Mouse (Mus musculus) C2C12 (cell line): ENCODE results near the gene Dnajc30. TPM values are rescaled to one million over a fixed set of nuclear protein-coding genes. Genes with fewer than 3 reads are reported as not detected.

ENCODE experiments used
- H3K27me3 ChIP-seq: one replicate; pipeline ENCODE4 v1.6.1; 2011; ENCODE audit not compliant: control insufficient read depth, insufficient read depth, insufficient read length
- H3K36me3 ChIP-seq: one replicate; pipeline ENCODE4 v1.6.1; 2011; ENCODE audit not compliant: control insufficient read depth, insufficient read depth
- H3K4me3 ChIP-seq: one replicate; pipeline ENCODE4 v1.5.1; 2011; ENCODE audit warnings: mild to moderate bottlenecking, control low read depth; ENCODE audit not compliant: poor library complexity, insufficient read depth, severe bottlenecking
- H3K79me2 ChIP-seq: one replicate; pipeline ENCODE4 v1.6.1; 2011; ENCODE audit not compliant: control insufficient read depth, insufficient read depth
- H3K79me3 ChIP-seq: one replicate; pipeline ENCODE4 v1.6.1; 2011; ENCODE audit warnings: low read depth, control low read depth
- H3ac ChIP-seq: one replicate; pipeline ENCODE3; 2011; ENCODE audit warnings: low read depth; ENCODE audit not compliant: control insufficient read depth, insufficient read length
- CEBPB ChIP-seq: IDR thresholded peaks from one replicate; pipeline ENCODE4 v1.6.1; 2011; ENCODE audit warnings: low read depth, mild to moderate bottlenecking, control low read depth, moderate library complexity
- CTCF ChIP-seq: IDR thresholded peaks from one replicate; pipeline ENCODE4 v1.5.1; 2011; ENCODE audit not compliant: control insufficient read depth, insufficient read depth, insufficient read length
- FOSL1 ChIP-seq: IDR thresholded peaks from one replicate; pipeline ENCODE4 v1.8.0; 2011; ENCODE audit warnings: mild to moderate bottlenecking, low read length; ENCODE audit not compliant: poor library complexity, insufficient read depth, severe bottlenecking
- MAX ChIP-seq: IDR thresholded peaks from one replicate; pipeline ENCODE4 v1.6.1; 2011; ENCODE audit warnings: mild to moderate bottlenecking, control low read depth
- MYOD1 ChIP-seq: IDR thresholded peaks from one replicate; pipeline ENCODE4 v1.6.1; 2011; ENCODE audit warnings: low read depth; ENCODE audit not compliant: control insufficient read depth, insufficient read length
- MYOG ChIP-seq: IDR thresholded peaks from one replicate; pipeline ENCODE4 v1.6.1; 2011; ENCODE audit not compliant: control insufficient read depth, insufficient read length; ENCODE audit errors: extremely low read depth
- USF1 ChIP-seq: IDR thresholded peaks from one replicate; pipeline ENCODE4 v1.6.1; 2011; ENCODE audit warnings: low read depth, mild to moderate bottlenecking, control low read depth, moderate library complexity
- polyA plus RNA-seq: library from polyadenylated mRNA; unstranded; fragments of >200 nt; fragmentation: generic; extraction: Trizol; gene quantifications from one replicate; pipeline ENCODE4 v1.2.1, GENCODE M21; 2012; ENCODE audit warnings: missing spikeins

Dnajc30 gene
- polyA plus RNA-seq, 1 experiment: 16.8 TPM

DNA sequence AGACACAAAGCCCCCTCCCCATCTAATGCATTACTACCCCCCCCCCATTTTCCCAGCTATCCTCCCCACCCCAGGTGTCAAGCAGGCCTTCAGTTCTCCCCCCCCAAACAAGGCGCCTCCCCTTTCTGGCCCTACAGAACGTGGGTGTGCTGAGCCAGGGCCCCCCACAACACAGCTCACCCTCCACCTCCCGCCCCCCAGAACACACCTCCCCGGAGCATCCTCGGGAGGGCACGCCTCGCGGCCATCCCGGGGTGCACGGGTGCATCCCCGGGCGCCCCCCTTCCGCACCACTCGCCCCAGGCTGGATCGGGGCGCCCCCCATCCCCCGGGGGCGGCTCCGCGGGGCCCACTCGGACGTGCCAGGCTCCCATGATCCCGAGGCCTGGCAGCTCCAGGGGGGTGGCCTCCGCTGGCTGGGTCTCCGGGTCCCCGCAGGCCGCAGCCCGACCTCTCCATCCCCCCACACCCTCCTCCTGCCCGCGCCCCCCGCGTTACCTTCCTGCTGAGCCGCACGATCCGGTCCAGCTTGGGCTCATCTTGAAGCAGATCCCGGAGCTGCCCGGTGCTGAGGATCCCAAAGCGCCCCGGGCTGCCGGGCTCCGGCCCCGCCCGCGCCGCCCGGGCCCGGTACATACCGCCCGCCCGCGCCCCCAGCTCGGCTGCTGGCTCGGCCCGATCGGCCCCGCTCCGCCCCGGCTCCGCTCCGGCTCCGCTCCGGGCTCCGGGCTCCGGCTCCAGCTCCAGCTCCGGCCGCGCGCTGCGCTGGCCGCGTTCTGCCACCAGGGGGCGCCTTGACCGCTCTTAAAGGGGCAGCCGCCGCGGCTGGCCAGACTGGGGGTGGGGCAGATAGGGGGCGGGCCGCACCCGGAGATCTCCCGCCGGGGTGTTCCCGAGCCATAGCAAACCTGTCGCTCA lies 13.8 kb downstream of the Dnajc30 start, which contains the start of gene Vps37d:
TSS of gene Vps37d (minus strand) at position 703 of the 918 bp plus-strand sequence.
- Histone ChIP-seq H3K79me3 (no peaks in the 10 kb centered on the region), H3ac (peak within 1 kb of the TSS; percentile 71), H3K4me3 (peak within 1 kb of the TSS; percentile 34), H3K36me3 (no peaks in the 10 kb centered on the region), H3K27me3 (peaks cover 20% of the 10 kb centered on the region), H3K79me2 (no peaks in the 10 kb centered on the region)
- TF ChIP-seq FOSL1 (no peak), CTCF (peak; percentile 93), USF1 (no peak), MAX (no peak)

- Histone ChIP-seq H3K27me3 (peaks cover 20% of the 10 kb centered on the region), H3K4me3 (no peak overlapping the region), H3K36me3 (no peaks in the 10 kb centered on the region), H3K79me2 (no peaks in the 10 kb centered on the region), H3ac (no peak overlapping the region), H3K79me3 (no peaks in the 10 kb centered on the region)
- TF ChIP-seq MYOG (no peak), CTCF (no peak), CEBPB (no peak), FOSL1 (no peak), USF1 (no peak), MAX (no peak), MYOD1 (no peak)
Measured at GRCm38 (mm10) chr5:135078482-135078810, 14.4 kb downstream of the Dnajc30 start.

DNA sequence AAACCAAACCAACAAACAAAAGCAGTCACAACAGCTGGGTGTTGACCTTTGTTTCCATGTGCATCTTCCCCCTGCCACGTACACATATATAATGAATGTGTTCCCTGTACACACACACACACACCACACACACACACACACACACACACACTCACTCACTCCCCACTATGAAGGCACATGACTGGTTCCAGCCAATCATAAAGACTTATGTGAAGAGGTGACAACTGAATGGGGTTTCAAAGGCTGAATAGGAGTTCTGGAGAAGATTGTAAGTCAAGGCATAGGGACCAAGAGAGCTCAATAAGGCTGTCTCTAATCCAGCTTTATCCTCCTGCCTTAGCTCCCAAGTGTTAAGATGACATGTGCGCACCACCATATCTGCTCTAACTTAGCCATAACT lies 15.6 kb downstream of the Dnajc30 start:
- Histone ChIP-seq H3K79me3 (no peaks in the 10 kb centered on the region), H3K36me3 (no peaks in the 10 kb centered on the region), H3K79me2 (no peaks in the 10 kb centered on the region), H3K4me3 (no peak overlapping the region), H3K27me3 (peaks cover 30% of the 10 kb centered on the region), H3ac (no peak overlapping the region)
- no peak for TF ChIP-seq CEBPB
- TF ChIP-seq USF1: no peak
- TF ChIP-seq MYOG: no peak
- no peak for TF ChIP-seq CTCF
- no peak for TF ChIP-seq MYOD1
- no peak for TF ChIP-seq MAX
- no peak for TF ChIP-seq FOSL1

GRCm38 (mm10) chr5:135080539-135080938 lies 16.5 kb downstream of the Dnajc30 start:
- peaks cover 34% of the 10 kb centered on the region for H3K27me3 ChIP-seq
- no peaks in the 10 kb centered on the region for H3K79me3 ChIP-seq
- no peak overlapping the region for H3ac ChIP-seq
- no peak overlapping the region for H3K4me3 ChIP-seq
- no peak for TF ChIP-seq FOSL1
- no peak for TF ChIP-seq MYOD1
- no peak for TF ChIP-seq MYOG
- TF ChIP-seq CTCF: no peak
- TF ChIP-seq USF1: no peak
- TF ChIP-seq MAX: no peak
- TF ChIP-seq CEBPB: no peak
- no peaks in the 10 kb centered on the region for H3K36me3 ChIP-seq
- no peaks in the 10 kb centered on the region for H3K79me2 ChIP-seq

- H3ac ChIP-seq: no peak overlapping the region
- no peaks in the 10 kb centered on the region for H3K79me2 ChIP-seq
- peaks cover 78% of the 10 kb centered on the region for H3K27me3 ChIP-seq
- no peak for TF ChIP-seq USF1
- TF ChIP-seq MYOG: no peak
- TF ChIP-seq FOSL1: no peak
- TF ChIP-seq CTCF: no peak
- H3K79me3 ChIP-seq: no peaks in the 10 kb centered on the region
- no peaks in the 10 kb centered on the region for H3K36me3 ChIP-seq
- H3K4me3 ChIP-seq: no peak overlapping the region
Measured at GRCm38 (mm10) chr5:135086871-135087270, 22.9 kb downstream of the Dnajc30 start.
